Mouse (Mus musculus): ENCODE results near the gene Pde1c. TPM values are rescaled to one million over a fixed set of nuclear protein-coding genes. Genes with fewer than 3 reads are reported as not detected.
"Not testable (repeated sequence)": the region's sequence is repeated elsewhere in the genome, so short reads cannot be mapped to it uniquely, and the experiment has no call there.

Gene Pde1c
- polyA plus RNA-seq (2015; fragmentation: Nextera tagmentation; extraction: Ambion mirVana), result 1.5 TPM in 2 replicates

DNA sequence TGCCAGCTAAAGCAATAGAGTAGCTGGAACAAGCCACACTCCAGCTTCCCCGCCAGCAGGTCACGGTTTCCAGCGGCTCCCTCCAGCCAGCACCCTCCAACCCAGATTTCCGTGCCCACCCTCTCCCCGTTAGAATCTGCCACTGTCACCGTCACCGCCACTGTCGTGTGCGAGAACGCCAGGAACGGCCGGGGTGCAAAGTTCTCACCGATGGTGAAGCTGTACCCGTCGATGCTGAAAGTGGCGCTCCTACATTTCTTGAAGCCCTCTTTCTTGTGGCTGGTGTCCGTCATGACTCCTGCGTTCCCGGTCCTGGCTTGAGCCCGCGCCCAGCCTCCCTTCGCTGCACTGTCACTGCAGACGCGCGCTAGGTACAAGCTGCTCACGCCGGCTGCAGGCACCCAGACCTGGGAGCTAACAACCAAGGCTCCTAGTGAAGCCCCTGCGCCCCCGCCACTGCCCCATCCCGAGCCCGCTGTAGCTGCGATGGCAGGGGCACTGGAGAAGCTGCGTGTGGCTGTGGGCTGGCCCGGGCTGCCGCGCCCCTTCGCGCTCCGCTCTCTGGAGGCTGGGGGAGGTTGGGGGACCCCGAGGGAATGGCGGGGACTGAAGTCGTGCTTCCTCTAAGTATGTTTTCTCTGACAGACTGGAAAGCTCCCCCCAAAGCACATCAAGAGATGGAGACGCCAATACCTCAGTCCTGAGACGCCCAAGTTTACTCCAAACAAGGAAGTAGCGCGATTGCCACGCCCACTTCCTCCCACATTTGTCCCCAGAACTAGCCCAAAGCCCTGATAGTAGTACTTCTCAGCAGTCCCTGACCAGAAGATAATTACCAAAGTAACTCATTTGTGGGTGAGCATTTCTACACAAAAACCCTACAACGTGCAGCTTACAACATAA is at the start of gene Pde1c:
Gene Pde1c, minus strand, starts transcription at position 634 of the 903 bp plus-strand sequence.
- ATAC-seq, result peak; percentile 89
- Histone ChIP-seq H3K4me2 (ENCODE audit: low read depth, low read length) (peak within 1 kb of the TSS; percentile 99), H3K9ac (ENCODE audit: low read depth, low read length) (peak within 1 kb of the TSS; percentile 78), H3K4me1 (ENCODE audit: control insufficient read depth, insufficient read depth, low read length) (no peaks in the 10 kb centered on the region), H3K9me3 (ENCODE audit: control insufficient read depth, low read length) (no peaks in the 10 kb centered on the region), H3K27ac (ENCODE audit: low read length) (no peak within 1 kb of the TSS), H3K27me3 (replicated peaks; ENCODE audit: control insufficient read depth, insufficient read depth, low read length) (no peaks in the 10 kb centered on the region), H3K36me3 (ENCODE audit: control insufficient read depth, insufficient read depth, low read length) (no peaks in the 10 kb centered on the region), H3K4me3 (ENCODE audit: low read length) (peak within 1 kb of the TSS; percentile 76)
- WGBS, result under 1% methylated on average over 48 of the region's 48 CpGs

DNA sequence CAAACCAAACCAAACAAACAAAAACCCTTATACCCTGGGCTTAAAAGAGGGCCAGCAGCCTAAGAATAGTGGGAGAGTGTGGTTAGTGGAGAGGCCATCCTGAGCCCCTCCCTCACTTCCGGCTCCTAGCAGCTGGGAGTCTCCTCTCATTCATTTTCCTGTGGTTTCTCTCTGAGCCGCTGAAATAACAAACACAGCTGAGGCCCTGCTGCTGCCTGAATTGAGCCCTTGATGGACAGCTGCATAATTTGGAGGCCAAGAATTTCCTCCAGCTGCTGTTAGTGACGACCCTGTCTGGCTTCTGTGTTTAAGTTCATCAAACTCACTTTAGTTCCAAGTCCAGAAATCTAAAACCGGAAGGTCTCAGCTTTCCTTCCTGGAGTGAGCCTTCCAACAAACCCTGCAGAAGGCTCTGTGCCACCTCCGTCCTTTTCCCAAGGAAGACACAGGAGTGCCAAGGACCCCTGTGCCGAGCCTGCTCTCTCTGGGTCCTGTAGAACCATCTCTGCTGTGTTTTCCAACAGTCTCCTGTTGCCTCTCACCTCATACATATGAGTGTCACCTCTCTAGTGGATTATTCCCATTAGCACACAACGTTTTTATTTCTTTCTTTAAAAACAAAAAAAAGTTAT is 48.2 kb upstream of the Pde1c start:
- H3K4me3 ChIP-seq (ENCODE audit: low read length), result no peak overlapping the region
- WGBS, result 18% methylated on average over 7 of the region's 7 CpGs
- H3K9me3 ChIP-seq (ENCODE audit: control insufficient read depth, low read length), result no peaks in the 10 kb centered on the region
- peaks cover 9% of the 10 kb centered on the region for H3K4me1 ChIP-seq (ENCODE audit: control insufficient read depth, insufficient read depth, low read length)
- ATAC-seq, result peak; percentile 93
- no peaks in the 10 kb centered on the region for H3K36me3 ChIP-seq (ENCODE audit: control insufficient read depth, insufficient read depth, low read length)
- no peak overlapping the region for H3K9ac ChIP-seq (ENCODE audit: low read depth, low read length)
- H3K4me2 ChIP-seq (ENCODE audit: low read depth, low read length), result no peak overlapping the region
- H3K27ac ChIP-seq (ENCODE audit: low read length), result peak overlapping the region; percentile 64
- H3K27me3 ChIP-seq (replicated peaks; ENCODE audit: control insufficient read depth, insufficient read depth, low read length), result no peaks in the 10 kb centered on the region

DNA sequence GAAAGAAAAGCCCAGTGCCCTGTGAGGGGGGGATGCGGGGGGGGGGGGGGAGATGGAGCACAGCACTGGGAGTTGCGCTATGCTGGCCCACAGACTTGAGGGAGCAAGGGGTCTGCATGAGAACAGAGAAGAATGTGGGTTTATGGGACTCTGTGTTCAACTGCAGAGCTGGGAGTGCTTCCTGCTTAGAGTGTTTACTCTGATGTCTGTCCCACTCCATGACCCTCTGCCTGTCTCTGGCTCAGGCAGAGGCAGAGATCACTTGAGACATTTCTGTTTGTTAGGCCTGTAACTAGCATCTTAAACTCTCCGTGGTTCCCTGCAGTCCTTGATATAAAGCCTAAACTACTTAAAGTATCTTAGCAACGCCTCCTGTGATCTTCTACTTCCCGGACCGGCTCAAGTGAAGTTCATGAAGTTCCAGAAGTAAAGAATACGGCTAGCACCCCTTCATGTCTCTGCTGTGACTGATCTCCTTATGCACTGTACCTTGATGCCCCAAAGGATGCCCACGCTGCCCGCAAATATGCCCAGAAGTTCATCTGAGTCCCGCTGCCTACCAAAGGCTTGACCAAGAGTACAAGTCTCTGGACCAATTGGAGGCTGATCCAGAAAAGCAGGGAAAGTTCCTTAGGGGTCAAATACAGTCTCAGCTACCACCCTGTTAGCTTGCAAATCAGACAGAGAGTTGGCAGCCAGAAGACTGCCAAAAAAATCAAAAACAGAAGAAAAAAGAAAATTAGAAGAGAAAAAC is 47.5 kb upstream of the Pde1c start:
- Histone ChIP-seq H3K27me3 (replicated peaks; ENCODE audit: control insufficient read depth, insufficient read depth, low read length) (no peaks in the 10 kb centered on the region), H3K27ac (ENCODE audit: low read length) (peak overlapping the region; percentile 38), H3K4me3 (ENCODE audit: low read length) (no peak overlapping the region), H3K4me1 (ENCODE audit: control insufficient read depth, insufficient read depth, low read length) (peaks cover 9% of the 10 kb centered on the region), H3K9ac (ENCODE audit: low read depth, low read length) (no peak overlapping the region), H3K36me3 (ENCODE audit: control insufficient read depth, insufficient read depth, low read length) (no peaks in the 10 kb centered on the region), H3K9me3 (ENCODE audit: control insufficient read depth, low read length) (no peaks in the 10 kb centered on the region), H3K4me2 (ENCODE audit: low read depth, low read length) (no peak overlapping the region)
- ATAC-seq, result peak; percentile 59
- 53% methylated on average over 10 of the region's 10 CpGs for WGBS

DNA sequence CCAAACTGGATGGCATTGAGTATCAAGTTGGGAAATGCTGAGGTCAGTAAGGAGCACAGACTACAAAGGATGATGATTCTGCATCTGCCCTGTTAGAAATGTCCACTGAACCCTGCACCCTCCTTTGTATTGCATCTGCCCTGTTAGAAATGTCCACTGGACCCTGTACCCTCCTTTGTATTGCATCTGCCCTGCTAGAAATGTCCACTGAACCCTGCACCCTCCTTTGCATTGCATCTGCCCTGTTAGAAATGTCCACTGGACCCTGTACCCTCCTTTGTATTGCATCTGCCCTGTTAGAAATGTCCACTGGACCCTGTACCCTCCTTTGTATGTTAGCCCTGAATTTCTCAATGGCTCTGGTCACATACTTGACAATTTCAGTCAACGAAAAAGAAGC is 40.6 kb upstream of the Pde1c start:
- not testable (repeated sequence) for H3K9me3 ChIP-seq (ENCODE audit: control insufficient read depth, low read length); H3K27me3 ChIP-seq (replicated peaks; ENCODE audit: control insufficient read depth, insufficient read depth, low read length); H3K36me3 ChIP-seq (ENCODE audit: control insufficient read depth, insufficient read depth, low read length); H3K4me3 ChIP-seq (ENCODE audit: low read length); H3K27ac ChIP-seq (ENCODE audit: low read length); H3K9ac ChIP-seq (ENCODE audit: low read depth, low read length); H3K4me2 ChIP-seq (ENCODE audit: low read depth, low read length); ATAC-seq; H3K4me1 ChIP-seq (ENCODE audit: control insufficient read depth, insufficient read depth, low read length)
- WGBS, result 70% methylated on average over 1 of the region's 1 CpGs

DNA sequence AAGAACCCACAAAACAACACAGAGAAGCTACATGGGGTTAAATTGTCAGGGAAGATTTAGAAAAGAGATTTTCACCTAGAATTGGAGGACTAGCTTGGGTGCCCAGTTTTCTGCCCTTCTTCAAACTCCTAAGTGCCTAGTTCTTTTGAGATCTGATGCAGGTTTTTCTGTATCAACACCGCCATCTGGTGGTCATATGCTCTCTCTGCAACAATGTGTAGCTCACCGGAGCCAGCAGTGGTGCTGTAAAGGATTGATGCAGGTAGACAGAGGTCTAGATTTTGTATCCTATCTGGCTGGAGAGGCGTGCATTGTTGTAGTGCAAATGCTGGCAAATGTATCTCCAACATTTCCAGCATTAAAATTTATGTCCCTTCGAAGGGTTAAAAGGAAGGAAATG is 39.4 kb upstream of the Pde1c start:
- Histone ChIP-seq H3K4me2 (ENCODE audit: low read depth, low read length) (no peak overlapping the region), H3K27ac (ENCODE audit: low read length) (no peak overlapping the region), H3K9ac (ENCODE audit: low read depth, low read length) (no peak overlapping the region), H3K4me3 (ENCODE audit: low read length) (no peak overlapping the region), H3K9me3 (ENCODE audit: control insufficient read depth, low read length) (no peaks in the 10 kb centered on the region), H3K36me3 (ENCODE audit: control insufficient read depth, insufficient read depth, low read length) (no peaks in the 10 kb centered on the region), H3K4me1 (ENCODE audit: control insufficient read depth, insufficient read depth, low read length) (no peaks in the 10 kb centered on the region), H3K27me3 (replicated peaks; ENCODE audit: control insufficient read depth, insufficient read depth, low read length) (no peaks in the 10 kb centered on the region)
- 7% methylated on average over 4 of the region's 4 CpGs for WGBS
- no peak for ATAC-seq

DNA sequence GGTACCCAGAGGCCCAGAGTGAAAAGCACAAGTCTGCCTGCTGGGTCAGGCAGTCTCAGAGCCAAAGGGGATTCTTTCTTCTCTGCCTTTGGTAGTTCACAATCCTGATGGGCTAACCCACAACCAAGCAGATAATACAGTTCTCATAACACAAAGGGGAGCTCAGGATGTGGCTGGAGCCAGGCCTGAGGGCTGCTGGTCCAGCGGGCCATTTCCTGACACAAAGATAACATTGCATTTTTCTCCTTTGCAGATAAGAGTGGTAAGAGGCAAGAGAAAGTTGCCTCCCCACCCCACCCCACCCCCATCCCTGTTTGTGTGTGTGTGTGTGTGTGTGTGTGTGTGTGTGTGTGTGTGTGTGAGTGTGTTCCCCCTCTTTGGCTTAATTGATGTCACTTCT is 10.7 kb upstream of the Pde1c start:
- WGBS, result 43% methylated on average over 1 of the region's 1 CpGs
- ATAC-seq, result no peak
- Histone ChIP-seq H3K4me1 (ENCODE audit: control insufficient read depth, insufficient read depth, low read length) (no peaks in the 10 kb centered on the region), H3K36me3 (ENCODE audit: control insufficient read depth, insufficient read depth, low read length) (no peaks in the 10 kb centered on the region), H3K27me3 (replicated peaks; ENCODE audit: control insufficient read depth, insufficient read depth, low read length) (no peaks in the 10 kb centered on the region), H3K4me3 (ENCODE audit: low read length) (no peak overlapping the region), H3K4me2 (ENCODE audit: low read depth, low read length) (no peak overlapping the region), H3K9ac (ENCODE audit: low read depth, low read length) (no peak overlapping the region), H3K27ac (ENCODE audit: low read length) (no peak overlapping the region), H3K9me3 (ENCODE audit: control insufficient read depth, low read length) (no peaks in the 10 kb centered on the region)

DNA sequence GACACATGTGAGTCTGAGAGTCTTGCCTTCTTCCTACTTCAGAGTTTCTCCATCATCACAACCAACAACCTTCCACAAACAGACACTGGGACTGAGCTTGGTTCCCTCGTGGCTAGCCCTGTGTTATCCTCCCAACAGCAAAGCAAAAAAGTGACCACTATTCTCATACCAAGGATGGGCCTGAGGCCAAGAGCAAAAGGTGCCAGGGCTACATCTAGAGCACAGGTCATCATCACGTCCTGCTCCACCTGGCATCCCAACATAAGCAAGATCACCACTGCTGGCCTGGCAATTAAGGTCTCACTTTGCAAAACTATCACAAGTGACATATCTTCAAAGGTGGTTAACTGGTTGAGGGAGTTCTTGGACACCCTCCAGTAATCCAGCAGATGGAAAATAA is 8.0 kb downstream of the Pde1c start:
- 79% methylated on average over 2 of the region's 2 CpGs for WGBS
- Histone ChIP-seq H3K27me3 (replicated peaks; ENCODE audit: control insufficient read depth, insufficient read depth, low read length) (no peaks in the 10 kb centered on the region), H3K9ac (ENCODE audit: low read depth, low read length) (no peak overlapping the region), H3K4me1 (ENCODE audit: control insufficient read depth, insufficient read depth, low read length) (no peaks in the 10 kb centered on the region), H3K9me3 (ENCODE audit: control insufficient read depth, low read length) (no peaks in the 10 kb centered on the region), H3K4me3 (ENCODE audit: low read length) (no peak overlapping the region), H3K4me2 (ENCODE audit: low read depth, low read length) (no peak overlapping the region), H3K27ac (ENCODE audit: low read length) (no peak overlapping the region), H3K36me3 (ENCODE audit: control insufficient read depth, insufficient read depth, low read length) (no peaks in the 10 kb centered on the region)
- ATAC-seq, result no peak

DNA sequence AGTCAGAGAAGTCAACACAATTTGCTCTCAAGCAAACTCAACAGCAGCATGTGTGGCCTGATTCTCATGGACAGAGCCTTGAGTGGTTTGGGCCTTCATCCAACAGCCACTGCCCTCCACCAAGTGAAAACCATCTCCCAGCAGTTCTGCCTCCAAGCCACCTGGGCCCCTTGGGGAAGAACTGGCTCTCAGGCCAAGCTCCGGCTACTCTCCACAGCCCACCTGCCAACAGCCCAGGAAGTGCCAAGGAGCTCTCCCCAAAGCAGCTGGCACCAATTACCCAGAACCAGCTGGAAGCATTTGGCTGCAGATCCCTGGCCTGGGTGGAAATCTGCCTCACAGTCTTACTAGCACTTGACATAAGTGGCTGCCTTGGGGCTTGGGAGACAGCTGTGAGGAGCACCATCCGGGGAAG is 8.4 kb downstream of the Pde1c start:
- Histone ChIP-seq H3K4me3 (ENCODE audit: low read length) (no peak overlapping the region), H3K27me3 (replicated peaks; ENCODE audit: control insufficient read depth, insufficient read depth, low read length) (no peaks in the 10 kb centered on the region), H3K4me2 (ENCODE audit: low read depth, low read length) (no peak overlapping the region), H3K27ac (ENCODE audit: low read length) (no peak overlapping the region), H3K9me3 (ENCODE audit: control insufficient read depth, low read length) (no peaks in the 10 kb centered on the region), H3K36me3 (ENCODE audit: control insufficient read depth, insufficient read depth, low read length) (no peaks in the 10 kb centered on the region), H3K9ac (ENCODE audit: low read depth, low read length) (no peak overlapping the region), H3K4me1 (ENCODE audit: control insufficient read depth, insufficient read depth, low read length) (no peaks in the 10 kb centered on the region)
- ATAC-seq, result peak; percentile 74
- 53% methylated on average over 2 of the region's 2 CpGs for WGBS

DNA sequence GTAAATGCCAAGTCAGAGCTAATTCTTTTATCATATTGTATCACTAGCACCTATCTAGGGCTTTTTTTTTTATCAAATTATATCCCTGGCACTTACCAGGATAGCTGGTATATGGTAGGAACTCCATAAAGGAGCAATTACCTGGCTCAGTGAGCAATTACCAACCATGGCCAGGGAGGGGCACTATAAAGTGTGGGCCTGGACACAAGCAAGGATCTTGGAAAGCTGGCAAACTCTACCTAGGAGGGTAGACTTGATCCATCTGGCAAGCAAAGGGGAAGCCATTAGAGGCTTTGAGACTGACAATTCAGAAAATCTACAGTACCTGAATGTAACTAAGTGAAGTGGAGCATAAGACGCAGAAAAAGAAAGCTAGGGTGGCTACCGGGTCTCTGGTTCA is 10.2 kb downstream of the Pde1c start:
- Histone ChIP-seq H3K9me3 (ENCODE audit: control insufficient read depth, low read length) (no peaks in the 10 kb centered on the region), H3K4me3 (ENCODE audit: low read length) (no peak overlapping the region), H3K9ac (ENCODE audit: low read depth, low read length) (no peak overlapping the region), H3K4me2 (ENCODE audit: low read depth, low read length) (no peak overlapping the region), H3K27ac (ENCODE audit: low read length) (no peak overlapping the region), H3K36me3 (ENCODE audit: control insufficient read depth, insufficient read depth, low read length) (no peaks in the 10 kb centered on the region), H3K4me1 (ENCODE audit: control insufficient read depth, insufficient read depth, low read length) (no peaks in the 10 kb centered on the region), H3K27me3 (replicated peaks; ENCODE audit: control insufficient read depth, insufficient read depth, low read length) (no peaks in the 10 kb centered on the region)
- ATAC-seq, result no peak
- 93% methylated on average over 2 of the region's 2 CpGs for WGBS

Measured in intestine, embryonic 16.5 days (tissue).